Mouse (Mus musculus) adrenal gland, postnatal 4 days (tissue): Measurements from ENCODE around the gene Gucy2c. TPM values are rescaled to one million over a fixed set of nuclear protein-coding genes. Genes with fewer than 3 reads are reported as not detected.

Experiments used
- DNase-seq, 2 experiments: peaks; one replicate each; pipeline ENCODE4 v3.0.0; 2021 to 2022; ENCODE audit warnings: low spot score in 2 of 2, mixed read lengths in 2 of 2
- microRNA-seq: library from miRNA; unstranded; fragments of <30 nt; microRNA quantifications from one replicate; pipeline ENCODE4 v1.2.0, GENCODE M21; 2021
- total RNA-seq, 2 experiments: library from RNA; stranded (reverse); gene quantifications; 2 replicates each; pipeline ENCODE4 v1.2.3; 2021

Gene Gucy2c
- total RNA-seq, 2 experiments from 2014 or later = 0.11 to 0.17 TPM

- DNase-seq = no peak
Measured at GRCm38 (mm10) chr6:136669274-136669673, 112.3 kb downstream of the Gucy2c start.

- DNase-seq = no peak
Measured at GRCm38 (mm10) chr6:136668266-136668986, 113.1 kb downstream of the Gucy2c start.

GRCm38 (mm10) chr6:136662063-136662462 lies 119.5 kb downstream of the Gucy2c start:
- DNase-seq = no peak

GRCm38 (mm10) chr6:136661706-136662016 lies 119.9 kb downstream of the Gucy2c start, which contains the start of gene Plbd1:
Gene Plbd1 (minus strand): TSS chr6:136661928.
- peak; percentile 53 to 60 for DNase-seq

GRCm38 (mm10) chr6:136660831-136661705 lies 120.5 kb downstream of the Gucy2c start:
- DNase-seq = no peak

GRCm38 (mm10) chr6:136659226-136659625 lies 122.3 kb downstream of the Gucy2c start:
- no peak for DNase-seq

- DNase-seq = no peak
Measured at GRCm38 (mm10) chr6:136658303-136658702, 123.3 kb downstream of the Gucy2c start.

- no peak for DNase-seq
Measured at GRCm38 (mm10) chr6:136655786-136656185, 125.8 kb downstream of the Gucy2c start.

GRCm38 (mm10) chr6:136654470-136654869 lies 127.1 kb downstream of the Gucy2c start:
- no peak for DNase-seq

GRCm38 (mm10) chr6:136653331-136653730 lies 128.2 kb downstream of the Gucy2c start:
- DNase-seq = no peak

GRCm38 (mm10) chr6:136650664-136651063 lies 130.9 kb downstream of the Gucy2c start:
- DNase-seq = no peak

- DNase-seq = no peak
Measured at GRCm38 (mm10) chr6:136647455-136647861, 134.1 kb downstream of the Gucy2c start.

Small RNAs within 50 kb of the gene (microRNA-seq; reads per million reads assigned to microRNA genes)
- gene Gm44364 = 1.1 reads per million

Other genes with a start within 250 kb of the Gucy2c start
- 10 to 100 TPM; 36.6 to 51.5 TPM for gene Plbd1, start 119.8 kb downstream of the Gucy2c start, total RNA-seq
- 10 to 100 TPM; 48.0 to 48.6 TPM for gene Hist4h4, start 22.6 kb upstream of the Gucy2c start, total RNA-seq
- 10 to 100 TPM; 91.9 to 95.8 TPM for gene H2afj, start 26.5 kb upstream of the Gucy2c start, total RNA-seq
- 1 to 10 TPM in 1 of 2 experiments, under 1 TPM in 1; 0.85 to 1.2 TPM for gene BC049715, start 45.9 kb upstream of the Gucy2c start, total RNA-seq
- gene Wbp11, start 46.5 kb upstream of the Gucy2c start, total RNA-seq = 100 to 1,000 TPM; 110 to 116 TPM
- 1 to 10 TPM; 1.1 to 1.3 TPM for gene Smco3, start 53.7 kb upstream of the Gucy2c start, total RNA-seq
- 10 to 100 TPM; 10.4 to 11.1 TPM for gene Art4, start 76.0 kb upstream of the Gucy2c start, total RNA-seq
- gene Mgp, start 94.1 kb upstream of the Gucy2c start, total RNA-seq = 100 to 1,000 TPM; 174 to 199 TPM
- 10 to 100 TPM in 1 of 2 experiments, under 1 TPM in 1; 0.40 to 13.6 TPM for gene Erp27, start 140.4 kb upstream of the Gucy2c start, total RNA-seq
- gene Pde6h, start 142.1 kb upstream of the Gucy2c start, total RNA-seq = not detected
- gene Arhgdib, start 160.1 kb upstream of the Gucy2c start, total RNA-seq = 10 to 100 TPM; 32.3 to 39.8 TPM